Mouse (Mus musculus): ENCODE results near the gene Rasa4. TPM values are rescaled to one million over a fixed set of nuclear protein-coding genes. Genes with fewer than 3 reads are reported as not detected.

The Rasa4 gene
- polyA plus RNA-seq (2015; fragmentation: Nextera tagmentation; extraction: Ambion mirVana), result 8.1 and 8.7 TPM in 2 replicates

DNA sequence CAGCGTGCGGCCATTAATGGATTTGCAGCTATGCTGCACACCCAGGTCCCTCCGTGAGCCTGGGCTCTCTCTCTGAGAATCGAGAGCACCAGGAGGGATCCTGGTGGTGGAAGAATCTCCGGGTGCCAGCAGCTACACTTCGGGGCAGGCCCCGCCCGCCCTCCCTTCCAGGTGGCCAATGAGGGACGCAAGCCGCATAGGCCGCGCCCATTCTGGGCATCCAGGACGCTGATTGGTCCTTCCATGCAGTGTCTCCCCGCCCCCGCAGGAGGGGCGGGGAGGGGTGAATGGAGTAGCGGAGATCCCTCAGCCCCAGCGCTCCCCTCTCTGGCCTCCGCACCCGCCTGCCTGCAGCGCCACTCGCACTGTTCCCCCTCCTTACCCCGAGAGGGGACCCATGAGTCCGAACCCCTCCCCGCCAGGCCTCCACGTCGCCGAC, at the start of gene Rasa4:
Gene Rasa4 (plus strand): TSS at position 248 of the 439 bp plus-strand sequence.
- Histone ChIP-seq H3K36me3 (ENCODE audit: control insufficient read depth, insufficient read depth) (no peaks in the 10 kb centered on the region), H3K9me3 (ENCODE audit: control insufficient read depth) (no peaks in the 10 kb centered on the region), H3K4me3 (ENCODE audit: low read depth, low read length) (peak within 1 kb of the TSS; percentile 69), H3K27me3 (replicated peaks; ENCODE audit: control insufficient read depth, insufficient read depth, low read length) (no peaks in the 10 kb centered on the region), H3K4me1 (replicated peaks; ENCODE audit: control insufficient read depth, insufficient read depth, low read length) (peaks cover 7% of the 10 kb centered on the region), H3K9ac (ENCODE audit: low read depth, low read length) (peak within 1 kb of the TSS; percentile 44), H3K4me2 (replicated peaks; ENCODE audit: low read depth) (peak within 1 kb of the TSS; percentile 98), H3K27ac (ENCODE audit: low read depth, low read length) (peak within 1 kb of the TSS; percentile 17; the same call in 1 of the 2 replicates)
- peak; percentile 91 for ATAC-seq
- peak; percentile 20 for TF ChIP-seq CTCF (IDR thresholded peaks at IDR 0.05; ENCODE audit: low read depth)
- under 1% methylated on average over 28 of the region's 28 CpGs for WGBS

- Histone ChIP-seq H3K36me3 (ENCODE audit: control insufficient read depth, insufficient read depth) (peaks cover 28% of the 10 kb centered on the region; the same call in 1 of the 2 replicates), H3K27ac (ENCODE audit: low read depth, low read length) (no peak overlapping the region), H3K4me3 (ENCODE audit: low read depth, low read length) (no peak overlapping the region), H3K27me3 (replicated peaks; ENCODE audit: control insufficient read depth, insufficient read depth, low read length) (no peaks in the 10 kb centered on the region), H3K4me2 (replicated peaks; ENCODE audit: low read depth) (no peak overlapping the region), H3K9ac (ENCODE audit: low read depth, low read length) (no peak overlapping the region), H3K9me3 (ENCODE audit: control insufficient read depth) (no peaks in the 10 kb centered on the region), H3K4me1 (replicated peaks; ENCODE audit: control insufficient read depth, insufficient read depth, low read length) (0 out of 2 replicates have a peak, but pooled peaks cover 8% of the 10 kb centered on the region)
- 71% methylated on average over 4 of the region's 4 CpGs for WGBS
- no peak for ATAC-seq
- no peak for TF ChIP-seq CTCF (IDR thresholded peaks at IDR 0.05; ENCODE audit: low read depth)
Measured at GRCm38 (mm10) chr5:136034868-136035267, 48.8 kb upstream of the Rasa4 start.

DNA sequence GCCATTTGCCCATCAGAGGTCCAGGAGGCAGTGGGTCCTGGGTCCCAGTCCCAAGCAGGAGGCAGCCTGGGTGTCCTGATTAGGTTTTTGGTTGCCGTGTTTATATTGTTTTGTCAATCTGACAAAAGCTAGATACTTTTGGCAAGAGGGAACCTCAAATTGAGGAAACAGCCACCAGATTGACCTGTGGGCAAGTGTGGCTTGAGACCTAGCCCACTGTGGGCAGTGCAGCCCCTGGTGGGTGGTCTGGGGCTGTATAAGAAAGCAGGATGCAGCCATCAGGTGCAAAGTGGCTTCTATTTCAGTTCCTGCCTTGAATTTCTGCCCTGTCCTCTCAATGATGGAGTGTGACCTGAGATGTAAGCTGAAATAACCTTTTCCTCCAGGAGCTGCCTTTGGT, 48.4 kb upstream of the Rasa4 start:
- Histone ChIP-seq H3K9ac (ENCODE audit: low read depth, low read length) (no peak overlapping the region), H3K4me2 (replicated peaks; ENCODE audit: low read depth) (no peak overlapping the region), H3K4me3 (ENCODE audit: low read depth, low read length) (no peak overlapping the region), H3K36me3 (ENCODE audit: control insufficient read depth, insufficient read depth) (peaks cover 23% of the 10 kb centered on the region; the same call in 1 of the 2 replicates), H3K9me3 (ENCODE audit: control insufficient read depth) (no peaks in the 10 kb centered on the region), H3K27ac (ENCODE audit: low read depth, low read length) (no peak overlapping the region), H3K27me3 (replicated peaks; ENCODE audit: control insufficient read depth, insufficient read depth, low read length) (no peaks in the 10 kb centered on the region), H3K4me1 (replicated peaks; ENCODE audit: control insufficient read depth, insufficient read depth, low read length) (0 out of 2 replicates have a peak, but pooled peaks cover 8% of the 10 kb centered on the region)
- no peak for TF ChIP-seq CTCF (IDR thresholded peaks at IDR 0.05; ENCODE audit: low read depth)
- ATAC-seq, result no peak
- WGBS, result 77% methylated on average over 1 of the region's 1 CpGs

DNA sequence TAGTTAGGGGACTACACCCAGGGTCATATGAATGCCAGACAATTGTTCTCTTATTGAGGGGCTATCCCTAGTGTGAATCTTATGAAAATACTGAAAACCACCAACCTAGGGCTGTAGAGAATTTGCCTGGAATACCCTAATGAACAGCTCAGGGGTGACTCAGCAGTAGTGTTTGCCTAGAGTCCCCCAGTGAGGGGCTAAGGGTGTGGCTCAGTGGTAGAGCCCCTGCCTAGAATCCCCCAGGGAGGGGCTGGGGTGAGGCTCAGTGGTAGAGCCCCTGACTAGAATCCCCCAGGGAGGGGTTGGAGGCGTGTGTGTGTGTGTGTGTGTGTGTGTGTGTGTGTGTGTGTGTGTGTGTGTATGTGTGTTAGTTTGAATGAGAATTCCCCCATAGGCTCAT, 47.0 kb upstream of the Rasa4 start:
- no peak overlapping the region for H3K9ac ChIP-seq (ENCODE audit: low read depth, low read length)
- 0 out of 2 replicates have a peak, but pooled peaks cover 8% of the 10 kb centered on the region for H3K4me1 ChIP-seq (replicated peaks; ENCODE audit: control insufficient read depth, insufficient read depth, low read length)
- H3K4me3 ChIP-seq (ENCODE audit: low read depth, low read length), result no peak overlapping the region
- peaks cover 10% of the 10 kb centered on the region; the same call in 1 of the 2 replicates for H3K36me3 ChIP-seq (ENCODE audit: control insufficient read depth, insufficient read depth)
- H3K9me3 ChIP-seq (ENCODE audit: control insufficient read depth), result no peaks in the 10 kb centered on the region
- H3K27me3 ChIP-seq (replicated peaks; ENCODE audit: control insufficient read depth, insufficient read depth, low read length), result no peaks in the 10 kb centered on the region
- no peak for TF ChIP-seq CTCF (IDR thresholded peaks at IDR 0.05; ENCODE audit: low read depth)
- no peak for ATAC-seq
- no peak overlapping the region for H3K27ac ChIP-seq (ENCODE audit: low read depth, low read length)
- no peak overlapping the region for H3K4me2 ChIP-seq (replicated peaks; ENCODE audit: low read depth)
- 100% methylated on average over 1 of the region's 1 CpGs for WGBS

DNA sequence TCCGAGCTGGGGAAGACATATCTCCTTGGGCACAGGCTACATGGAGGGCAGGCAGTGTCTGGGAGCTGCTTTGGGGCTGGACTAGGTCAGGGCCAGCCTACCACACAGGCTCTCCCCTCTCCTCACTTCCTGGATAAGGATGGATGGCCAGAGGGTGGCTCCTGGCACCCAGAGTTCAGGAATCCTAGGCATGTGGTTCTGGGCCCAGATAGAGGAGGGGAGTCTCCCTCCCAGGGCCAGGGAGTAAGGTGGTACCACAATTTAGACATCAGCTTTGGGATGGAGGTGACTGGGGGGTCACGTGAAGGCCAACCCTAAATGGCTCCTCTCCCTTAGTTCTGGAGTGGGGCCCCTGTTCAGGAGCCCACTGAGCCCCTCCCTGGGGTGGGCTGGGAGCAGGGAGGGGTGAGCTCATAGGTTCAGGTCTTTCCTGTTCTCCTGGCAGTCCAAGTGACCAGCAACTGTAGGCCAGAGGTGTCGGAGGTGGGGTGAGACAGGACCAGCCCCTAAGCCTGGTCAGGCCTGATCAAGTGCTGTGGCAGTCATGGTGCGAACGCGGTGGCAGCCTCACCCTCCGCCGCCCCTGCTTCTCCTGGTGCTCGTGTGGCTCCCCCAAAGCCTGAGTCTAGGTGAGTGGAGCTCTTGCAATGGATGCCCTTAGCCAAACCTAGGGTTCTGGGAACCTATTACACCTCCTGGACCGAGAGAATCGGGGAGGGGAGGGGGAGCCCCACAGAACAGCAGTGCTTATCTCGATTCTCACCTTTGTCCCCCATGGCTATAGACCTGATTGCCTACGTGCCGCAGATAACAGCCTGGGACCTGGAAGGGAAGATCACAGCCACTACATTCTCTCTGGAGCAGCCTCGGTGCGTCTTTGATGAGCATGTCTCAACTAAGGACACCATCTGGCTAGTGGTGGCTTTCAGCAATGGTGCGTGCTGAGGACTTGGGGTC, 45.2 kb upstream of the Rasa4 start, which contains the start of gene Upk3b:
Gene Upk3b (plus strand): TSS at position 239 of the 957 bp plus-strand sequence.
- Histone ChIP-seq H3K4me3 (ENCODE audit: low read depth, low read length) (no peak within 1 kb of the TSS), H3K27ac (ENCODE audit: low read depth, low read length) (no peak within 1 kb of the TSS), H3K36me3 (ENCODE audit: control insufficient read depth, insufficient read depth) (no peaks in the 10 kb centered on the region), H3K9ac (ENCODE audit: low read depth, low read length) (no peak within 1 kb of the TSS), H3K9me3 (ENCODE audit: control insufficient read depth) (no peaks in the 10 kb centered on the region), H3K4me1 (replicated peaks; ENCODE audit: control insufficient read depth, insufficient read depth, low read length) (0 out of 2 replicates have a peak, but pooled peaks cover 8% of the 10 kb centered on the region), H3K27me3 (replicated peaks; ENCODE audit: control insufficient read depth, insufficient read depth, low read length) (no peaks in the 10 kb centered on the region), H3K4me2 (replicated peaks; ENCODE audit: low read depth) (peak within 1 kb of the TSS; percentile 45)
- peak; percentile 67 for ATAC-seq
- WGBS, result 40% methylated on average over 17 of the region's 17 CpGs
- TF ChIP-seq CTCF (IDR thresholded peaks at IDR 0.05; ENCODE audit: low read depth), result no peak

- Histone ChIP-seq H3K27me3 (replicated peaks; ENCODE audit: control insufficient read depth, insufficient read depth, low read length) (no peaks in the 10 kb centered on the region), H3K4me1 (replicated peaks; ENCODE audit: control insufficient read depth, insufficient read depth, low read length) (0 out of 2 replicates have a peak, but pooled peaks cover 8% of the 10 kb centered on the region), H3K36me3 (ENCODE audit: control insufficient read depth, insufficient read depth) (no peaks in the 10 kb centered on the region), H3K4me2 (replicated peaks; ENCODE audit: low read depth) (peak overlapping the region; percentile 45), H3K9me3 (ENCODE audit: control insufficient read depth) (no peaks in the 10 kb centered on the region), H3K4me3 (ENCODE audit: low read depth, low read length) (no peak overlapping the region), H3K27ac (ENCODE audit: low read depth, low read length) (no peak overlapping the region), H3K9ac (ENCODE audit: low read depth, low read length) (no peak overlapping the region)
- WGBS, result 25% methylated on average over 5 of the region's 5 CpGs
- ATAC-seq, result no peak
- TF ChIP-seq CTCF (IDR thresholded peaks at IDR 0.05; ENCODE audit: low read depth), result no peak
Measured at GRCm38 (mm10) chr5:136040210-136040609, 43.5 kb upstream of the Rasa4 start.

Measured in intestine, postnatal 0 days (tissue).